ENCODE assay signal across 8 mouse cellular contexts in the genomic region with DNA sequence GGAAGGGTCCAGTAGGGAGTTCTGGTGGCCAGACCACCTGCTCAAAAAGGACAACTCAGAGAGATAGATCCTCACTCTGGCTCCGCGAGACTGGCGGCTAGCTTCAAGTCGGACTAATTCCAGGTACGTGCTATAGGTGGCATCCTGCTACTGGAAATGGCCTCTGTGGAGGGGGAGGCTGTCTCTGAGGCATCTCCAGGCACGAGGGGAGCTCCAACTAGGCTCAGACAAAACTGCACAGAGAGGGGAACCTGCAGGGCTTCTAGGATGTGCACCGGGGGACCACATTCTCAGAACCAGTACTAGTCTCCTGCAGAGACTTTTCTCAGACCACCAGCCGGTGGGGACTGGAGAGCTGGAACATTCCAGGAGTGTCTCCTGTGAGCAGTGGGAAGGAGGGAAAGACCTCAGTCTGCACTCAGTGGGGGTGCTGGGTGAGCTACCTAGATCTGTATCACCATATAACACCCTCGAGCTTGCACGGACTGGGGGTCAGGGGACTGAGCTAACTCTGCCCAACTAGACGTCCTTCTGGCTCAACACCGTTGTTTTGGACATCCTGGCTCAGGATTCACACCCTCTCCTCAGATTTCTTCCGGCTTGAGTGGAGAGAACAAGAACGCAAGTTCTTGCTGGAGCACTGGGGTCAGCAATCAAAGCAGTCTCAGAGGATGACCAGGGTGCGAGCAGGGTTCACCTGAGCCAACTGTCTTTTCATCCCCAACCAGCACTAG. TPM values are rescaled to one million over a fixed set of nuclear protein-coding genes. Genes with fewer than 3 reads are reported as not detected.
DNase-seq lines count a peak whose midpoint lies in the region; ATAC-seq and TF ChIP-seq lines count a peak whose summit lies in the region.

No protein-coding gene starts in this region.

- H3K27me3 ChIP-seq in heart, embryonic 16.5 days (ENCODE audit: control insufficient read depth, insufficient read depth, low read length): peaks cover 70% of the 10 kb centered on the region
- H3K27me3 ChIP-seq in liver, adult 2 months (ENCODE audit: control insufficient read depth, insufficient read depth, low read length): peaks cover 16% of the 10 kb centered on the region; the same call in 1 of the 2 replicates
- peaks cover 51% of the 10 kb centered on the region for H3K27me3 ChIP-seq in small intestine, adult 2 months (ENCODE audit: control insufficient read depth, insufficient read depth, low read length)

- H3K4me2 ChIP-seq in heart, embryonic 16.5 days (ENCODE audit: low read depth, low read length): peak overlapping the region; percentile 81; the same call in 1 of the 2 replicates

- no peaks in the 10 kb centered on the region for H3K79me2 ChIP-seq in liver, adult 2 months (ENCODE audit: control insufficient read depth, insufficient read depth, low read length)

- no peaks in the 10 kb centered on the region for H3K9me3 ChIP-seq in heart, embryonic 16.5 days (replicated peaks; ENCODE audit: control insufficient read depth, low read length)

- intact Hi-C loops in left cerebral cortex, postnatal 4 days (cut with DNase I): loop anchor here (10.0 kb wide), 1 partner anchor 143 kb away; no protein-coding TSS in a partner anchor

- no peaks in the 10 kb centered on the region for H3K36me3 ChIP-seq in heart, embryonic 16.5 days (ENCODE audit: control insufficient read depth, insufficient read depth)
- H3K36me3 ChIP-seq in liver, adult 2 months (ENCODE audit: control insufficient read depth, insufficient read depth, low read length): no peaks in the 10 kb centered on the region
- H3K36me3 ChIP-seq in small intestine, adult 2 months (ENCODE audit: control insufficient read depth, insufficient read depth, low read length): no peaks in the 10 kb centered on the region

- no peak overlapping the region for H3K4me3 ChIP-seq in heart, embryonic 16.5 days (ENCODE audit: low read length)
- H3K4me3 ChIP-seq in liver, adult 2 months (ENCODE audit: insufficient read depth, low read depth, low read length): no peak overlapping the region
- H3K4me3 ChIP-seq in small intestine, adult 2 months (ENCODE audit: low read depth, low read length): peak overlapping the region; percentile 9; the same call in 1 of the 2 replicates

- 5% methylated on average over 15 of the region's 15 CpGs for WGBS in heart, embryonic 16.5 days
- 7% methylated on average over 15 of the region's 15 CpGs for WGBS in liver, adult 2 months
- 10% methylated on average over 15 of the region's 15 CpGs for WGBS in small intestine, adult 2 months

- peak; percentile 62 for TF ChIP-seq CTCF in liver, adult 2 months (IDR thresholded peaks at IDR 0.05; ENCODE audit: low read depth, low read length)
- TF ChIP-seq CTCF in small intestine, adult 2 months (IDR thresholded peaks at IDR 0.05; ENCODE audit: extremely low read depth, insufficient read length, insufficient replicate concordance, low read depth, low read length): peak; percentile 37; the same call in 1 of the 2 replicates

- DNase-seq in adrenal gland, adult (ENCODE audit: inconsistent age in 2 of 2, low spot score in 1 of 2): peak; percentile 39 to 68
- DNase-seq in adrenal gland, adult 18-20 months (ENCODE audit: low spot score in 2 of 2): no peak
- peak; percentile 61 for DNase-seq in 3T3-L1 (ENCODE audit: low read depth, low spot score)
- DNase-seq in cerebellum, postnatal 36 days: peak; percentile 63
- DNase-seq in liver, adult 2 months (ENCODE audit: extremely low read depth, low read depth, low spot score): peak; percentile 28
- DNase-seq in left cerebral cortex, postnatal 4 days: no peak

- no peak for TF ChIP-seq POLR2A in liver, adult 2 months (IDR thresholded peaks at IDR 0.05; ENCODE audit: extremely low read depth, insufficient read depth, low read length)
- no peak for TF ChIP-seq POLR2A in small intestine, adult 2 months (IDR thresholded peaks at IDR 0.05; ENCODE audit: low read depth, low read length)

- no peak overlapping the region; the same call in 1 of the 2 replicates for H3K9ac ChIP-seq in heart, embryonic 16.5 days (ENCODE audit: low read length)
- H3K9ac ChIP-seq in liver, adult 2 months (ENCODE audit: low read depth, low read length): no peak overlapping the region

- peaks cover 32% of the 10 kb centered on the region for H3K4me1 ChIP-seq in heart, embryonic 16.5 days (ENCODE audit: control insufficient read depth, insufficient read depth, low read length)
- H3K4me1 ChIP-seq in liver, adult 2 months (ENCODE audit: control insufficient read depth, insufficient read depth, low read length): peaks cover 4% of the 10 kb centered on the region; the same call in 1 of the 2 replicates
- peaks cover 39% of the 10 kb centered on the region for H3K4me1 ChIP-seq in small intestine, adult 2 months (ENCODE audit: control insufficient read depth, insufficient read depth, insufficient read length, low read length)

- ATAC-seq in heart, embryonic 16.5 days (replicated peaks; ENCODE audit: extremely low read depth, insufficient read depth, low FRiP score): no peak

- no peak overlapping the region for H3K27ac ChIP-seq in heart, embryonic 16.5 days (ENCODE audit: low read length)
- H3K27ac ChIP-seq in liver, adult 2 months (replicated peaks; ENCODE audit: insufficient read depth, low read depth, low read length): no peak overlapping the region
- H3K27ac ChIP-seq in small intestine, adult 2 months (ENCODE audit: insufficient read depth, low read depth, low read length): peak overlapping the region; percentile 50

RNA-seq across cellular contexts. Expression of a gene that starts 11.3 kb away (rescaled TPM):
- total RNA-seq in adrenal gland, adult 18-20 months (2021): 10 to 100 TPM; 12.2 to 16.7 TPM
- 7.0 and 7.5 TPM in 2 replicates for polyA plus RNA-seq in heart, embryonic 16.5 days (2015; fragmentation: Nextera tagmentation; extraction: Ambion mirVana)
- total RNA-seq in liver, adult 2 months (2014; rRNA removed): 4.3 and 5.1 TPM in 2 replicates
- polyA plus RNA-seq in liver, adult 2 months (2012; rRNA removed): 1.7 and 4.4 TPM in 2 replicates
- 4.4 and 4.7 TPM in 2 replicates for polyA plus RNA-seq in small intestine, adult 2 months (2012; rRNA removed)
- total RNA-seq in left cerebral cortex, postnatal 4 days (2021): 10 to 100 TPM; 13.0 to 15.6 TPM

RNA-seq across cellular contexts. Expression of a gene that starts 29.3 kb away (rescaled TPM):
- total RNA-seq in adrenal gland, adult 18-20 months (2021): 1 to 10 TPM; 3.1 to 6.6 TPM
- polyA plus RNA-seq in heart, embryonic 16.5 days (2015; fragmentation: Nextera tagmentation; extraction: Ambion mirVana): 15.0 and 15.3 TPM in 2 replicates
- 3.9 and 4.9 TPM in 2 replicates for total RNA-seq in liver, adult 2 months (2014; rRNA removed)
- 2.9 and 4.1 TPM in 2 replicates for polyA plus RNA-seq in liver, adult 2 months (2012; rRNA removed)
- 1.6 and 3.1 TPM in 2 replicates for polyA plus RNA-seq in small intestine, adult 2 months (2012; rRNA removed)
- 1 to 10 TPM; 6.8 to 7.4 TPM for total RNA-seq in left cerebral cortex, postnatal 4 days (2021)

RNA-seq across cellular contexts. Expression of a gene that starts 33.9 kb away (rescaled TPM):
- total RNA-seq in adrenal gland, adult 18-20 months (2021): 100 to 1,000 TPM; 115 to 163 TPM
- 11.5 and 12.6 TPM in 2 replicates for polyA plus RNA-seq in heart, embryonic 16.5 days (2015; fragmentation: Nextera tagmentation; extraction: Ambion mirVana)
- total RNA-seq in liver, adult 2 months (2014; rRNA removed): 2.8 and 2.9 TPM in 2 replicates
- 7.9 and 8.2 TPM in 2 replicates for polyA plus RNA-seq in liver, adult 2 months (2012; rRNA removed)
- 4.2 and 7.6 TPM in 2 replicates for polyA plus RNA-seq in small intestine, adult 2 months (2012; rRNA removed)
- total RNA-seq in left cerebral cortex, postnatal 4 days (2021): 10 to 100 TPM; 40.8 to 45.2 TPM

Comparison
In these comparisons a context has a peak if more than half of its experiments do, and no peak if none do; other contexts are left out.
1. DNase-seq: peak in adrenal gland, adult (2 of 2), 3T3-L1 (single experiment), cerebellum, postnatal 36 days (2 of 2) and liver, adult 2 months (single experiment); none in adrenal gland, adult 18-20 months (0 of 2) and left cerebral cortex, postnatal 4 days (single experiment).
2. RNA of a gene that starts 33.9 kb away (total RNA-seq): 115 to 163 TPM in adrenal gland, adult 18-20 months and 40.8 to 45.2 TPM in left cerebral cortex, postnatal 4 days; 2.8 to 2.9 TPM in liver, adult 2 months; every median in the first group is over 10 times any median in the second.